Mouse (Mus musculus) neural tube, embryonic 11.5 days (tissue): Measurements from ENCODE around the gene Aspdh. TPM values are rescaled to one million over a fixed set of nuclear protein-coding genes. Genes with fewer than 3 reads are reported as not detected.
A peak's percentile ranks its signal among the peaks of the same experiment; 100 is the strongest.

Experiments used
- ATAC-seq: fragments of 200-750 bp; cut with Nextera tagmentation; 2 replicates; pipeline ENCODE4 v1.8.0; 2017; ENCODE audit warnings: moderate number of reproducible peaks, mild to moderate bottlenecking, moderate TSS enrichment, moderate library complexity; ENCODE audit not compliant: insufficient read depth, low FRiP score, low TSS enrichment
- DNase-seq: peaks from one replicate; pipeline ENCODE4 v3.0.0-alpha.2; 2015; ENCODE audit warnings: low spot score
- H3K27ac ChIP-seq: fragments of 300-500 bp; sonication (generic); 2 replicates; pipeline ENCODE4 v1.5.1; 2014; ENCODE audit warnings: low read depth, mild to moderate bottlenecking, low read length
- H3K27me3 ChIP-seq: fragments of 300-500 bp; sonication (generic); 2 replicates; pipeline ENCODE4 v1.6.1; 2014; ENCODE audit warnings: mild to moderate bottlenecking, low read length, mixed read lengths; ENCODE audit not compliant: control insufficient read depth, insufficient read depth
- H3K36me3 ChIP-seq: fragments of 300-500 bp; sonication (generic); 2 replicates; pipeline ENCODE4 v1.6.1; 2014; ENCODE audit warnings: mild to moderate bottlenecking, low read length, moderate library complexity, mixed read lengths; ENCODE audit not compliant: control insufficient read depth, insufficient read depth
- H3K4me1 ChIP-seq: fragments of 300-500 bp; sonication (generic); 2 replicates; pipeline ENCODE4 v1.6.1; 2014; ENCODE audit warnings: low read length, mixed read lengths; ENCODE audit not compliant: control insufficient read depth, insufficient read depth
- H3K4me2 ChIP-seq: fragments of 300-500 bp; sonication (generic); 2 replicates; pipeline ENCODE4 v1.6.1; 2014; ENCODE audit warnings: low read depth, mild to moderate bottlenecking, moderate library complexity
- H3K4me3 ChIP-seq: fragments of 300-500 bp; sonication (generic); 2 replicates; pipeline ENCODE4 v1.5.1; 2014; ENCODE audit warnings: low read depth, low read length
- H3K9ac ChIP-seq: fragments of 300-500 bp; sonication (generic); 2 replicates; pipeline ENCODE4 v1.6.1; 2014; ENCODE audit warnings: mild to moderate bottlenecking, low read length
- H3K9me3 ChIP-seq: fragments of 300-500 bp; sonication (generic); 2 replicates; pipeline ENCODE4 v1.6.1; 2016; ENCODE audit warnings: low read length; ENCODE audit not compliant: control insufficient read depth
- WGBS: fragments of 180-500 bp; shearing (Covaris S2); extraction: QIAGEN DNeasy Blood & Tissue Kit; methylation state at CpG from one replicate; pipeline ENCODE4 v1.1.7; 2014; 5-methylcytosine and 5-hydroxymethylcytosine counted together
- polyA plus RNA-seq: library from polyadenylated mRNA; unstranded; fragments of >200 nt; fragmentation: Nextera tagmentation; extraction: Ambion mirVana; gene quantifications from 2 replicates; pipeline ENCODE4 v1.2.1, GENCODE M21; 2014

Aspdh gene
- polyA plus RNA-seq, 1 experiment from 2014 or later: 1.2 TPM

DNA sequence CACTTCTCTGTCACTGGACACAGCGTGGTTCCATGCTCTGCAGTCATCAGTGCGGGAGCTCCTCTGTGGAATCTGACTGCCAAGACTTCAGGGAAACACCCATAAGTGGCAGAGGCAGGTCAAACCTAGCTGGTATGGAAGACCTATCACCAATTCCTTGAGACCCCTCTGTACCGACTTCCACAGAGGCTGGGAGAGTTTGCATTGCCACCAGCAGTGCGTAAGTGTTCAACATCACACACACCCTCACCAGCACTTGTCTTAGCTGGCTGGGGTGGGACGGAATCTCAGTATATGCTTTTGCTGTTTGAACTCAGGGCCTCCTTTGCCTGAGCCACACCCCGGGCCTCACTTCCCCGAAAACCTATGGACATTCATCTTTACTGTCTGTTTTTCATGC is 22.7 kb downstream of the Aspdh start:
- H3K36me3 ChIP-seq: peaks cover 7% of the 10 kb centered on the region
- 92% methylated on average over 7 of the region's 7 CpGs for WGBS
- H3K27me3 ChIP-seq: no peaks in the 10 kb centered on the region
- H3K4me3 ChIP-seq: no peak overlapping the region
- no peak overlapping the region for H3K9ac ChIP-seq
- H3K9me3 ChIP-seq: no peaks in the 10 kb centered on the region
- no peak for DNase-seq
- no peak overlapping the region for H3K27ac ChIP-seq
- no peak overlapping the region for H3K4me2 ChIP-seq
- H3K4me1 ChIP-seq: no peaks in the 10 kb centered on the region
- ATAC-seq: no peak

DNA sequence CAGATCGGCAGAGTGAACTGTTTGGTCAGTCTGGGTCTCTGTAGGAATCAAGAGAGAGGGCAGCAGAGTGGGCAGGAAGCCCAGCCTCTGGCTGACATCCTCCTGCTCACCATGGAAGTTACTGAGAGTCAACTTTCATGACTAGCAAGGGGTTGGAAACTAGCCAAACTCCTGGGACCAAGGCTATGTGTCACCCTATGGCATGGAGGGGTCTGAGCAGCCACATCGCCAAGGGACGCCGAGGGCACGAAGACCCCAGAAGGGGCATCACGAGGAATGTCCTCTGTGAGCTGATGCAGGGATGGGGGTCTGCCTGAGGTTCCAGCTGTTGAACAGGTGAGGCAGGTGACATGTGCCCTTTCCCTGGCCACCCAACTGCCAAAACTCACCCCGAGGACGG is 23.4 kb downstream of the Aspdh start:
- WGBS: 94% methylated on average over 8 of the region's 8 CpGs
- DNase-seq (no peak), ATAC-seq (no peak)
- no peaks in the 10 kb centered on the region for H3K27me3 ChIP-seq
- no peak overlapping the region for H3K4me2 ChIP-seq
- no peak overlapping the region for H3K27ac ChIP-seq
- peaks cover 10% of the 10 kb centered on the region for H3K36me3 ChIP-seq
- H3K9me3 ChIP-seq: no peaks in the 10 kb centered on the region
- H3K4me3 ChIP-seq: no peak overlapping the region
- H3K9ac ChIP-seq: no peak overlapping the region
- no peaks in the 10 kb centered on the region for H3K4me1 ChIP-seq

DNA sequence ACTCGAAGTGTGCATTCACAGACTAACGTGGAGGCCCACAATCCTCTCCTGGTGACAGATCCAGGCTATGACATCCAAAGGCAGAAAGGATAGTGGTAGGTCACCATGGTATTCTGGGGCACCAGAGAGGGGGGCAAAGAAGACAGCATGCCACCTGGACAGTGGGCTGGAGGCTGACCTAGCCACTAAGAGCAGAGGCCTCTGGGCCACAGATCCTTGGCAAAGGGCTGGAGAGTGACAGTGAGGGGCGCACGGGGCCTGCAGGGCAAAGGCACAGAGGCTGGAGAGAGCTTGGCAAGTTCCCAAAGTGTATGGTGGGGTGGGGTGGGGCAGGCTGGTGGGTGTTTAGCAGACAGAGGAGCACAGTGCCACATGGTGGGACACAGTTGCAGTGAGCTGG is 25.1 kb downstream of the Aspdh start:
- H3K9ac ChIP-seq: no peak overlapping the region
- H3K36me3 ChIP-seq: peaks cover 10% of the 10 kb centered on the region
- peaks cover 2% of the 10 kb centered on the region; the same call in 1 of the 2 replicates for H3K4me1 ChIP-seq
- WGBS: 89% methylated on average over 4 of the region's 4 CpGs
- H3K9me3 ChIP-seq: no peaks in the 10 kb centered on the region
- no peak overlapping the region for H3K4me2 ChIP-seq
- H3K4me3 ChIP-seq: no peak overlapping the region
- H3K27ac ChIP-seq: no peak overlapping the region
- no peaks in the 10 kb centered on the region for H3K27me3 ChIP-seq
- ATAC-seq (no peak), DNase-seq (no peak)

DNA sequence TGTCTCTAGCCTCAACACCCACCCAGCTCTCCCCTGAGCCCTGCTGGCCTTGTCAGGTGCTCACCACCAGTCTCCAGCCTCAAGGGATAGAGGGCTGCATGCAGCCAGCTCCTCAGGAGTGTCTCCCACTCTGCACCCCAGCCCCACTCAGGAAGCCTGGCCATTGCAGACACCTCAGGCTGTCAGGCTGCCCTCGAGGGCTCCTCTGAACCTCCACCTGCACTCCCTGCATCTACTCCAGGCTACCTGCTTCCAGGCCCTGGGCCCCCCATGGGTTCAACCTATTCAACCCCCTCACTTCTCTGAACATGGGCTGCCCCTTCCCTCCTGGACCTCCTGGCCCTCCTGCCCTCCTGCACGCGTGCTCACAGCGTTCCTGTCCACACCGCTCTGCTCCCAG is 26.2 kb downstream of the Aspdh start:
- H3K4me1 ChIP-seq: peaks cover 6% of the 10 kb centered on the region; the same call in 1 of the 2 replicates
- peaks cover 10% of the 10 kb centered on the region for H3K36me3 ChIP-seq
- H3K9ac ChIP-seq: no peak overlapping the region
- H3K4me3 ChIP-seq: no peak overlapping the region
- ATAC-seq: no peak
- 99% methylated on average over 5 of the region's 5 CpGs for WGBS
- H3K27ac ChIP-seq: no peak overlapping the region
- H3K9me3 ChIP-seq: no peaks in the 10 kb centered on the region
- no peaks in the 10 kb centered on the region for H3K27me3 ChIP-seq
- no peak overlapping the region for H3K4me2 ChIP-seq
- DNase-seq: no peak

DNA sequence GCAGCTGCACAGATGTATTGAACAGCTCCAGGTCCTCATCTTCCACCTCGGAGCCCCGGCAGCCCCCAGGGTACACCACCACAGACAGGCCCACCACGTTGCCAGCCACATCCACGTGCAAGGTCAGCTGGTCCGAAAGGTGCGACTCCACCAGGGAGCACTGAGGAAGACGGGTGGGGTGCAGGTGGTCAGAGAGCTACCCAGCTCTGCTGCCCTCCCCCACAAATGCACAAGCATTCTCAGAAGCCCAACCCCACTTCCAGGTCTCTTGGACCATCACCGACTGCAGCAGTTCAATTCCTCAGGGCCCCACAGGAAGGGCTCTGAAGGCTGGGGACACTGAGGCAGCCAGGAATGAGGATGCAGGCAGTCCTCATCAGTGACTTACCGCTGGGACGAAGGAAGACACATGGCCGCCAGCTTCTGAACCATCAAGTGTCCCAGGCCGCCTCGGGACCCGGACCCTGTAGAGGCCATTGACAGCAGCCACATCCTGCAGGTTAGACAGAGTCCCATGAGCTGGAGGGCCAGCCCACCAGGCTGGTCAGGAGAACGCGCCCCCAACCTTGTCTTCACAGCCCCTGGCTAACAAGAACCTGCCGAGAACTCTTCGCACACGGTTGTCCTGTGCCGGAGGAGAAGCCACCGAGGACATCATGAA is 27.1 kb downstream of the Aspdh start:
- H3K4me3 ChIP-seq: no peak overlapping the region
- H3K4me2 ChIP-seq: no peak overlapping the region
- ATAC-seq (no peak), DNase-seq (no peak)
- no peaks in the 10 kb centered on the region for H3K9me3 ChIP-seq
- peaks cover 10% of the 10 kb centered on the region for H3K36me3 ChIP-seq
- WGBS: 94% methylated on average over 21 of the region's 21 CpGs
- H3K9ac ChIP-seq: no peak overlapping the region
- no peak overlapping the region for H3K27ac ChIP-seq
- no peaks in the 10 kb centered on the region for H3K27me3 ChIP-seq
- H3K4me1 ChIP-seq: peaks cover 6% of the 10 kb centered on the region; the same call in 1 of the 2 replicates

DNA sequence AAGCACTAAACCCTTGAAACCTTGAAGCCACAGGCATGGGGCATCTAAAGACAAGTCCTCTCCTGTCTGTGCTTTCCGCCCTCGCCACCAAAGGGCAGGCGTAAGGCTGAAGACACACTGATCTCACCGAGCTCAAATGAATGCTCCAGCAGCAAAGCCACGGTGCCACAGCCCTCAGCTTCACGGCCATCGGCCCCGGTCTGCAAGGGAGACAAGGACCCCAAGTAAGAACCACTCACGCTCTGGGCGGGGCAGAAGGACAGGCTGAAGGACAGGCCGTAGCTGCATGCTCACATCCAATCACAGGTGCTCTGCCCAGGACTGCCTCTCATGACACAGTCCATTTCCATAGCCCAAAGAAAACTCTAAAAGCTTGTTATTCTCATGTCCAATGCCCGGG is 29.5 kb downstream of the Aspdh start:
- H3K4me3 ChIP-seq: no peak overlapping the region
- ATAC-seq: no peak
- H3K27ac ChIP-seq: no peak overlapping the region
- 93% methylated on average over 12 of the region's 12 CpGs for WGBS
- H3K36me3 ChIP-seq: peaks cover 7% of the 10 kb centered on the region
- no peak overlapping the region for H3K9ac ChIP-seq
- DNase-seq: no peak
- no peaks in the 10 kb centered on the region for H3K9me3 ChIP-seq
- H3K4me2 ChIP-seq: no peak overlapping the region
- H3K4me1 ChIP-seq: peaks cover 6% of the 10 kb centered on the region; the same call in 1 of the 2 replicates
- no peaks in the 10 kb centered on the region for H3K27me3 ChIP-seq

DNA sequence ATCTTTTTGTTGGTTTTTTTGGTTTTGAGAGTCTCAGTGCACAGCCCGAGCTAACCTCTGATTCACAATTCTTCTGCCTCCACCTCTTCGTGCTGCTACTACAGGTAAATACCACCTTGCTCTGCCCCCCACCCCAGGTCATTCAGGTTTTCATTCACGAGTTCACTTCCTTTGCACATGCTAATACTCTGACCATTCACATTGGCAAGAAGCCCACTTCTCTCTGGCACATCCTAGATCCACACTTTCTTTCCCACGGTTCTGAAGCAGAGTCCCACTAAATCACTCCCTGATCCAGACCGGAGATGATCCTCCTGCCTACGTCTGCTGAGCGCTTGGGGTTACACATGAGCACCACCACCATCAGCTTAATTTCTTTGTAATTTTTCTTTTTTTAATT is 29.9 kb downstream of the Aspdh start:
- Histone ChIP-seq H3K27ac (no peak overlapping the region), H3K27me3 (no peaks in the 10 kb centered on the region), H3K4me3 (peak overlapping the region; percentile 69; the same call in 1 of the 2 replicates), H3K36me3 (peaks cover 7% of the 10 kb centered on the region), H3K9me3 (no peaks in the 10 kb centered on the region), H3K4me1 (peaks cover 6% of the 10 kb centered on the region; the same call in 1 of the 2 replicates), H3K4me2 (peak overlapping the region; percentile 71), H3K9ac (peak overlapping the region; percentile 83; the same call in 1 of the 2 replicates)
- DNase-seq: no peak
- ATAC-seq: no peak
- 88% methylated on average over 7 of the region's 7 CpGs for WGBS

DNA sequence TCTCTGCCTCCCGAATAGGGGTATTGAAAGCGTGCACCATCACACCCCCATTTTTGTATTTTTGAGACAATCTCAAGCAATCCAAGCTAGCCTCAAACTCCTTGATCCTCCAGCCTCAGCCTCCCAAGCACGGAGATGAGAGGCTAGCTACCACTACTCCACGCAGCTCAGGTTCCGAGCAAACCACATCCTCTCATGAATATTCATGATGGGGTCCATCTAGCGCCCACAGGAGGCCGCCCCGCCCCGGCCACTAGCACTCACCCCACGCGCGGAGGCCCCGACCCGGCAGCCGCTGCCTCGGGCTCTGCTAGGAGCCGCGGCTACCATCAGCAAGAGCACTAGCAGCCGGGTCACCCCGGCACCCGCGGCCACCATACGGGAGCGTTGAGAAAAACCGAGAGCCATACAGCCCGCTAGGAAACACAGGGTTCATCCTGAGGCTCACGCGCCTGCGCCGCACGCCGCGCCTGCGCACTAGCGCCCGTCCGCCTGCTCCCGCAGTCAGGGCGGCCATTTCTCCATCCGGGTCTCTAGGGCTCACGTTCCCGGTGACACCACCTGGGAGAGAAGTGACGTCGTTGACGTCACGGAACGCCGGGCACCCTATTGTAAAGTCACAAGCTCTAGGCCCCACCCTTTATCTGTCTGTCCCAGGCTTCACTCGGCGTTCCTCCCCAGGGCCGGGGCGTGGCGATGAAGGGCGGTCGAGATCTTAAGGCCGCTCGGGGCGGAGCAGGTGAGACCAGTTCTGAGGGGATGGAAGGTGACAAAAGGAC is 31.0 kb downstream of the Aspdh start, which contains the start of the genes Emc10 and Fam71e1:
TSS of gene Emc10 (minus strand) at position 538 of the 779 bp plus-strand sequence.
TSS of gene Fam71e1 (plus strand) at position 590 of the 779 bp plus-strand sequence.
- H3K27ac ChIP-seq: peak within 1 kb of the TSS; percentile 87
- peak; percentile 96 for ATAC-seq

More for the DNA sequence above, 31.0 kb downstream of the Aspdh start, which contains the start of the genes Emc10 and Fam71e1:
- peak; percentile 99 for DNase-seq
- peak within 1 kb of the TSS; percentile 83 for H3K9ac ChIP-seq
- peaks cover 5% of the 10 kb centered on the region for H3K36me3 ChIP-seq
- H3K4me2 ChIP-seq: peak within 1 kb of the TSS; percentile 71
- peaks cover 6% of the 10 kb centered on the region; the same call in 1 of the 2 replicates for H3K4me1 ChIP-seq
- no peaks in the 10 kb centered on the region for H3K9me3 ChIP-seq
- H3K27me3 ChIP-seq: no peaks in the 10 kb centered on the region
- H3K4me3 ChIP-seq: peak within 1 kb of the TSS; percentile 69
- under 1% methylated on average over 58 of the region's 58 CpGs for WGBS
